Mouse (Mus musculus) limb, embryonic 12.5 days (tissue): Measurements from ENCODE around the gene Olfr1382. TPM values are rescaled to one million over a fixed set of nuclear protein-coding genes. Genes with fewer than 3 reads are reported as not detected.

Source experiments
- polyA plus RNA-seq: library from polyadenylated mRNA; unstranded; fragments of >200 nt; fragmentation: Nextera tagmentation; extraction: Ambion mirVana; gene quantifications from 2 replicates; pipeline ENCODE4 v1.2.1, GENCODE M21; 2016

The Olfr1382 gene
- polyA plus RNA-seq, 1 experiment from 2014 or later, result not detected

Other genes with a start within 250 kb of the Olfr1382 start
- not detected in 2 replicates for gene Olfr1393, start 249.9 kb upstream of the Olfr1382 start, polyA plus RNA-seq
- 0.09 TPM in 1 of 2 replicates, not detected in the other for gene Olfr1392, start 243.0 kb upstream of the Olfr1382 start, polyA plus RNA-seq
- not detected in 2 replicates for gene Olfr10, start 223.5 kb upstream of the Olfr1382 start, polyA plus RNA-seq
- gene Olfr1391, start 205.5 kb upstream of the Olfr1382 start, polyA plus RNA-seq, result not detected in 2 replicates
- not detected in 2 replicates for gene Olfr1390, start 193.1 kb upstream of the Olfr1382 start, polyA plus RNA-seq
- gene Olfr1389, start 105.2 kb upstream of the Olfr1382 start, polyA plus RNA-seq, result not detected in 2 replicates
- gene Olfr1388, start 91.6 kb upstream of the Olfr1382 start, polyA plus RNA-seq, result 0.11 and 0.13 TPM in 2 replicates
- not detected in 2 replicates for gene Olfr1387, start 72.9 kb upstream of the Olfr1382 start, polyA plus RNA-seq
- not detected in 2 replicates for gene Olfr1386, start 63.2 kb upstream of the Olfr1382 start, polyA plus RNA-seq
- gene Olfr1385, start 39.2 kb upstream of the Olfr1382 start, polyA plus RNA-seq, result not detected in 2 replicates
- not detected in 2 replicates for gene Olfr1384, start 21.5 kb upstream of the Olfr1382 start, polyA plus RNA-seq
- not detected in 2 replicates for gene Olfr1383, start 8.6 kb upstream of the Olfr1382 start, polyA plus RNA-seq
- not detected in 2 replicates for gene Olfr1381, start 15.2 kb downstream of the Olfr1382 start, polyA plus RNA-seq
- not detected in 2 replicates for gene Olfr1380, start 28.6 kb downstream of the Olfr1382 start, polyA plus RNA-seq
- 3.3 and 4.4 TPM in 2 replicates for gene Flt4, start 81.0 kb downstream of the Olfr1382 start, polyA plus RNA-seq
- not detected in 2 replicates for gene Scgb3a1, start 135.4 kb downstream of the Olfr1382 start, polyA plus RNA-seq
- 93.2 and 95.3 TPM in 2 replicates for gene Cnot6, start 184.5 kb downstream of the Olfr1382 start, polyA plus RNA-seq